Comparison of ENCODE assay signal across 8 mouse cellular contexts in genomic region chr12:104955003-104955800, GRCm38 (mm10). TPM values are rescaled to one million over a fixed set of nuclear protein-coding genes. Genes with fewer than 3 reads are reported as not detected.
DNase-seq lines count a peak whose midpoint lies in the region; ATAC-seq and TF ChIP-seq lines count a peak whose summit lies in the region.

No protein-coding gene starts in this region.

- H3K9me3 ChIP-seq in heart, embryonic 12.5 days (replicated peaks): no peaks in the 10 kb centered on the region
- no peaks in the 10 kb centered on the region for H3K9me3 ChIP-seq in intestine, postnatal 0 days (ENCODE audit: control insufficient read depth)
- H3K9me3 ChIP-seq in stomach, embryonic 16.5 days (replicated peaks; ENCODE audit: control insufficient read depth, low read length): no peaks in the 10 kb centered on the region
- no peaks in the 10 kb centered on the region for H3K9me3 ChIP-seq in midbrain, embryonic 15.5 days

- no peak overlapping the region for H3K4me3 ChIP-seq in heart, embryonic 12.5 days
- H3K4me3 ChIP-seq in intestine, postnatal 0 days (ENCODE audit: low read depth, low read length): no peak overlapping the region
- H3K4me3 ChIP-seq in stomach, embryonic 16.5 days (replicated peaks; ENCODE audit: low read length): no peak overlapping the region
- no peak overlapping the region for H3K4me3 ChIP-seq in midbrain, embryonic 15.5 days

- 62% methylated on average over 17 of the region's 17 CpGs for WGBS in heart, embryonic 12.5 days
- 53% methylated on average over 17 of the region's 17 CpGs for WGBS in intestine, postnatal 0 days
- 53% methylated on average over 17 of the region's 17 CpGs for WGBS in stomach, embryonic 16.5 days
- 65% methylated on average over 17 of the region's 17 CpGs for WGBS in midbrain, embryonic 15.5 days

- peak; percentile 59 for DNase-seq in heart, postnatal 4 days
- DNase-seq in urinary bladder, adult 18-20 months (ENCODE audit: low spot score in 2 of 2): peak; percentile 41 to 63
- no peak for DNase-seq in urinary bladder, postnatal 4 days (ENCODE audit: low spot score in 2 of 2)
- no peak for DNase-seq in layer of hippocampus, adult 9-11 months

- H3K36me3 ChIP-seq in heart, embryonic 12.5 days: no peaks in the 10 kb centered on the region
- H3K36me3 ChIP-seq in intestine, postnatal 0 days (ENCODE audit: control insufficient read depth, insufficient read depth): no peaks in the 10 kb centered on the region
- H3K36me3 ChIP-seq in stomach, embryonic 16.5 days (ENCODE audit: control insufficient read depth, insufficient read depth, low read length): no peaks in the 10 kb centered on the region
- no peaks in the 10 kb centered on the region for H3K36me3 ChIP-seq in midbrain, embryonic 15.5 days (replicated peaks)

- no peak for TF ChIP-seq CTCF in intestine, postnatal 0 days (IDR thresholded peaks at IDR 0.05; ENCODE audit: low read depth)

- 0 out of 2 replicates have a peak, but pooled peaks cover 2% of the 10 kb centered on the region for H3K4me1 ChIP-seq in heart, embryonic 12.5 days (replicated peaks)
- no peaks in the 10 kb centered on the region for H3K4me1 ChIP-seq in intestine, postnatal 0 days (replicated peaks; ENCODE audit: control insufficient read depth, insufficient read depth, low read length)
- no peaks in the 10 kb centered on the region; the same call in none of the 2 replicates for H3K4me1 ChIP-seq in stomach, embryonic 16.5 days (ENCODE audit: control insufficient read depth, insufficient read depth, low read length)
- H3K4me1 ChIP-seq in midbrain, embryonic 15.5 days: no peaks in the 10 kb centered on the region

- no peak overlapping the region for H3K9ac ChIP-seq in heart, embryonic 12.5 days
- H3K9ac ChIP-seq in intestine, postnatal 0 days (ENCODE audit: low read depth, low read length): no peak overlapping the region
- no peak overlapping the region for H3K9ac ChIP-seq in stomach, embryonic 16.5 days (ENCODE audit: low read length)
- no peak overlapping the region for H3K9ac ChIP-seq in midbrain, embryonic 15.5 days

- no peak overlapping the region for H3K4me2 ChIP-seq in heart, embryonic 12.5 days
- H3K4me2 ChIP-seq in intestine, postnatal 0 days (replicated peaks; ENCODE audit: low read depth): no peak overlapping the region
- H3K4me2 ChIP-seq in stomach, embryonic 16.5 days (ENCODE audit: low read depth, low read length): no peak overlapping the region
- H3K4me2 ChIP-seq in midbrain, embryonic 15.5 days: no peak overlapping the region

- peaks cover 25% of the 10 kb centered on the region for H3K27me3 ChIP-seq in heart, embryonic 12.5 days (replicated peaks)
- no peaks in the 10 kb centered on the region for H3K27me3 ChIP-seq in intestine, postnatal 0 days (replicated peaks; ENCODE audit: control insufficient read depth, insufficient read depth, low read length)
- H3K27me3 ChIP-seq in stomach, embryonic 16.5 days (ENCODE audit: control insufficient read depth, insufficient read depth, low read length): no peaks in the 10 kb centered on the region
- no peaks in the 10 kb centered on the region for H3K27me3 ChIP-seq in midbrain, embryonic 15.5 days (replicated peaks)

- no peak overlapping the region for H3K27ac ChIP-seq in heart, embryonic 12.5 days (ENCODE audit: poor library complexity, severe bottlenecking)
- no peak overlapping the region for H3K27ac ChIP-seq in intestine, postnatal 0 days (ENCODE audit: low read depth, low read length)
- no peak overlapping the region for H3K27ac ChIP-seq in stomach, embryonic 16.5 days (ENCODE audit: low read length)
- no peak overlapping the region for H3K27ac ChIP-seq in midbrain, embryonic 15.5 days

- no peak for ATAC-seq in heart, embryonic 12.5 days (ENCODE audit: insufficient number of reproducible peaks, low FRiP score)
- ATAC-seq in intestine, postnatal 0 days: peak; percentile 73
- ATAC-seq in stomach, embryonic 16.5 days (ENCODE audit: insufficient read depth, low FRiP score): peak; percentile 81
- no peak for ATAC-seq in midbrain, embryonic 15.5 days (replicated peaks)

RNA-seq across cellular contexts. Expression of gene Syne3, which starts 54.4 kb away (rescaled TPM):
- 1 to 10 TPM; 7.3 to 7.8 TPM for total RNA-seq in heart, postnatal 4 days (2021)
- polyA plus RNA-seq in heart, embryonic 12.5 days (2016; fragmentation: Nextera tagmentation; extraction: Ambion mirVana): 0.19 and 0.32 TPM in 2 replicates
- 1.6 and 1.8 TPM in 2 replicates for polyA plus RNA-seq in intestine, postnatal 0 days (2015; fragmentation: Nextera tagmentation; extraction: Ambion mirVana)
- polyA plus RNA-seq in stomach, embryonic 16.5 days (2015; fragmentation: Nextera tagmentation; extraction: Ambion mirVana): 0.55 and 0.81 TPM in 2 replicates
- polyA plus RNA-seq in midbrain, embryonic 15.5 days (2015; fragmentation: Nextera tagmentation; extraction: Ambion mirVana): 0.40 and 0.49 TPM in 2 replicates

Comparison
In these comparisons a context has a peak if more than half of its experiments do, and no peak if none do; other contexts are left out.
1. DNase-seq: peak in heart, postnatal 4 days (single experiment) and urinary bladder, adult 18-20 months (2 of 2); none in urinary bladder, postnatal 4 days (0 of 2) and layer of hippocampus, adult 9-11 months (single experiment).
2. ATAC-seq: peak in intestine, postnatal 0 days (single experiment) and stomach, embryonic 16.5 days (single experiment); none in heart, embryonic 12.5 days (single experiment) and midbrain, embryonic 15.5 days (single experiment).